Mouse (Mus musculus) forelimb bud, embryonic 11.5 days (tissue): ENCODE measurements at regions not wholly inside any gene's neighbourhood (a gene's known extent, or its start where the extent isn't known, plus 50 kb on each side); places are given as distances from the start of the nearest gene placed in this dataset.

Source experiments
- DNase-seq: peaks from one replicate; pipeline ENCODE4 v3.0.0-alpha.2; 2012; ENCODE audit warnings: low read depth, low spot score

DNA sequence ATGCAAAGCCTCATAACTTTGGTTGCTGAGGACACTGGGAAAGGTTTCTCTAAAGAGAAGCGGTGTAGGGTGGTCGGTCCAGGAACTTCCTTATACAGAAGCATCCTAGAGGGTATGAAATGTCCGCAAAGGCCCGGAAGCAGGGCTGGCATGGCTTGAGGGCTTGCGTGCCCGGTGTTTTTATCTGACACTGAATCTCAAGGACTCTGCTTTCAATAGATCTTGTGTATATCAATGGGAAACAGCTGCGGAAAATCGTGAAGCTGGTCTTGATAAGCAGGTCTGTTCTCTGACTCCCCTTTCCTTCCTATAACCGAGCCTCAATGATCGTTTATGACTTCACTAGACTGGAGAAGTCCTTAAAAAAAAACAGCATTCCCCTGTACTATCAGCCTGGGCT, 580.4 kb upstream of the Gm19410 start:
- no peak for DNase-seq

DNA sequence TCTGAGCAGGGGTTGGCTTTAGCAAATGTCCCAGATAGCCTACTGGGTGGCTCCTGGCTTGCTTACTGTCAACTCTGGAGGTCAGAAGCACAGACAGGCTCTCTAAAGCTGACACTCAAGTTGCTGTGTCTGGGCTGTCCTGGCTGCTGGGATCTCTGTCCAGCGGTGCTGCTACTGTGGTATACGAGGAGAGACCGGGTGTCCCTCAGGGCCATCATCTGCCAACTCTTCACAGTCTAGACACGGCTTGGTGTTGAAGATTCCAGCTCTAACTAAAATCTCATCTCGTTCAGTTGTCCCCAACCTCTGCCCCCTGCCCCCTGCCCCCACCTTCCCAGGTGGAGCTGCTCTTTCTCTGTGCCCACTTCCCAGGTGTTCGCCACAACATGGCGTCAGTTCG, 577.1 kb upstream of the Gm19410 start:
- no peak for DNase-seq

DNA sequence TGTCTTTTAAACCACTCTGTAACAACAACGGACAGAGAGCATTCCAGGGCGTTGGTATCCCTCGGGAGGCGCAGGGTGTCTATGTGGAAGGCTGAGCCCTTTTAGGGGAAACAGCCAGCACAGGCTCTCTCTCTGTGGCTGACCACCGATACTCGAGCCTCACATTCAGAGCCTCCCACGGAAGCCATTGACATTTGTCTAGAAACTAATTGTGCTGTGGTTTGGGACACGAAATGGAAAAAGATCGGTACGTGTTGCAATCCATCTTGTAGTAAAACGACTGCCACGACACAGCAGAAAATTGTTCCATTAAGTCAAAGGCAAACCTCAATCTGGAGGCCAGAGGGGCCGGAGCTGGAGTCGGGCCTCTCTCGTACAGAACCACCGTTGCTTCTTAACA, 575.9 kb upstream of the Gm19410 start:
- DNase-seq: no peak

DNA sequence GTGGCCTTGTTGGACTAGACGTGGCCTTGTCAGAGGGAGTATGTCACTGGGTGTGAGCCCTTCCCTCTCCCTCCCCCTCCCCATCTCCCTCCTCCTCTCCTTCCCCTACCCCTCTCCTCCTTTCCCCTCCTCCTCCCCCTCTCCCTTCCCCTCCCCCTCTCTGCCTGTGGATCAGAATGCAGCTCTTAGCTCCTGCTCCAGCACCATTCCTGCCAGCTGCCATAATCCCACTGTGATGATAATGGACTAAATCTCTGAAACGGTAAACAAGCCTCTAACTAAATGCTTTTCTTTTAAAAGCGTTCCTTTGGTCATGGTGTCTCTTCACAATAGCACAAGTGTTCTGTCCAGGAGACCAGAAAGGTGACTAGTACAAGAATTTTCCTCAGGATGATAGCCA, 573.1 kb upstream of the Gm19410 start:
- DNase-seq: no peak

DNA sequence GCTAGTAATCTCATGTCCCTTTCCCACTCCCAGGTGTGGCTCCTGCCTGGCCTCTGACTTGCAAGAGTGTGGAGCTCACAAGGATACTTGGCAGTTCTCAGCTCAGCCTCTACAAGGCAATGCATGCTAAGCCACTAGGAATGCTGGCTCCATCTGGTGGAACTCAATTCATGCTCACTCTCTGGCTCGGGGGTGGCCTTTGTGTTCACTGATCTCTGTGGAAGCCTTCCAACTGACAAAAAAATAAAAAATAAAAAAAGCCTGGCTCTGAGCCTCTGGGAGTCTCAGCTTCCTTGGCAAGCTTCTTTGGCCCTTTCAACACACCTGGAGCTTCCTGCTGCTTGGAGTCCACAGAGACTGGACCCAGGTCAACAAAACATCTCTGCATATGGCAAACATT, 571.8 kb upstream of the Gm19410 start:
- no peak for DNase-seq

DNA sequence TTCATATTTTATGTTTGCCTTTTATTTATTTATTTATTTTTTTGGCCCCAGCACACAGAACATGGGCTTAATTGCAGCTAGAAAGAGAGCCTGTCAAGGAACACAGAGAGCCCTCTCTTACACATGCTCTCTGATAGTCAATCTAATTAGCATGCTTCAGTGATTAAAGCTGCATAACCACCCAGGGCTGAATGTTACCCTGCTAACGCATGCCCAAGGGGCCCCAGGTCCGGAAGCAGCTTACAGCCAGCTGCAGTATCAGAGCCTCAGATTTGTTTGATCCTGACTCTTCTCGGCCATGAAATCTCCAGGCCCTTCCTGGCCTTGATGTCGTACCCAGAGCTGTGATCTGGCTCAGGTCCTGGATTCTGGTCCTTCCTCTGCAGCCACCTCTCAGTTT, 569.4 kb upstream of the Gm19410 start:
- DNase-seq: no peak

DNA sequence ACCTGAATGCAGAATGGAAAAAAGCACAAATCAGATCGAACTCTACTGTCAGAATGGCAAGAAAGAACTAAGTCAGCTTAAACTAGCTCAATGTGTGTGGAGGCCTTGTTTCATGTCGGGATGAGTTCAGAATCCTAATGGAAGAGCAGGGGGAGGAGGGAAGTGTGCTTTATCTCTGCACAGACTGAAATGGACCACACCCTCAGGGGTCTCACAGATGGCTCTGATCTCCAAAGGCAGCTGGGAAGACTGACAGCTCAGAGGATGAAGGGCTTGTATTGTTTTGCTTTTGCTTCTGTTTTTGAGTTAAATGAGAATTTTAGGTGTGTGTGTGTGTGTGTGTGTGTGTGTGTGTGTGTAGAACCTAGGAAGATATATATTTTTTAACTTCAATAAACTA, 566.8 kb upstream of the Gm19410 start:
- no peak for DNase-seq

DNA sequence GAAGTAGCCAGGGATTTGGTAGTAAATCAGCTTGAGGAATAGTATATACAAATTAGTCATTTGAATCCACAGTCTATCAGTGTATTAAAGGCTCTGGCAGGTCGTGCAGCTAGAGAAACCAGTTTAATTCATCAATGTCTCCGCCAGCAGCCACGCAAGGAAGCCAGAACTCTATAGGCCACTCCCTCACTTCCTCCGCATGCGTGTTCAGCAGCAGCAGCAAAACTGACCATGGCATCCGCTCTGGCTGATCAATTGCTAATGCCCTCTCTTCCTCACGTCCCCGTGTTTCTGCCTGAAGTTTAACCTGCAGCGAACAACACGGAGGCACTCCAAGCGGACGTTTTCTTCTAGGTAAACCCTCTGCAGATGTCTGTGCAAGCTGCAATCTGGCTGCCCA, 564.2 kb upstream of the Gm19410 start:
- no peak for DNase-seq

DNA sequence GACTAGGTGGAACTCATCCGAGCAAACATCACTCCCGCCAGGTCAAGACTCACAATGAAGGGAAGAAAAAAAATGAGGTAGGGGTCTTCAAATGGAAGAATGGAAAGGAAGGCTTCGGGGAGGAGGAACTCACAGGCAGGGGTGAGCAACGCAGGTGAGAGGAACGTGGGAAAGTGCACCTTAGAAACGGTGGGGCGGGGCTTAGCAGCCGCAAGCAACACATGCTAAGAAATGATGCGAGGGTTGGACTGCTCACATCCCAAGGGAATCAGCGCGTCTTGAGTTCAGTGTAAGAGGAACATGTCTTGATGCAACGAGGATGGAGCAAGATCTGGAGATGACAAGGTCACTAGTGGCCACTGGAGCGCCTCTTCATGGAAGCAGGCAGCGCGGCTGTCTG, 560.6 kb upstream of the Gm19410 start:
- DNase-seq: no peak

DNA sequence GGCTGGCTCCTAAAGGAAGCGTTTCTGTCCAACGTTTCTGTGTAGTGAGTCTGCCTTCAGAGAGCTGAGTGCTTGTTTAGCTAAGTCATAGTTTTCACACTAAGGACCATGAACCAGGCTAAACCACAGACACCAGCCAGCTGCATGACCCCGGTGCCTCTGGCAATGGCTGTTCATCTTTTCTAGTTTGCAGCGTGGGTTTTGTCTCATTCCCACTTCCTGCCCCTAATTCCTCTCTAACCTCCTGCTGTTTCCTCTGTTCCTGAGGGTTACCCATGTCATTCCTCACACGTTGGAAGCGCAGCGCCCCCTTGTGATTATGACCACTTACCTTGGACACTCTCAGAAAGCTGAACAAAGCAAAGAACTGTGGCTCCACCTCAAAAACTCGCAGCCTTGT, 560.1 kb upstream of the Gm19410 start:
- peak; percentile 44 for DNase-seq

DNA sequence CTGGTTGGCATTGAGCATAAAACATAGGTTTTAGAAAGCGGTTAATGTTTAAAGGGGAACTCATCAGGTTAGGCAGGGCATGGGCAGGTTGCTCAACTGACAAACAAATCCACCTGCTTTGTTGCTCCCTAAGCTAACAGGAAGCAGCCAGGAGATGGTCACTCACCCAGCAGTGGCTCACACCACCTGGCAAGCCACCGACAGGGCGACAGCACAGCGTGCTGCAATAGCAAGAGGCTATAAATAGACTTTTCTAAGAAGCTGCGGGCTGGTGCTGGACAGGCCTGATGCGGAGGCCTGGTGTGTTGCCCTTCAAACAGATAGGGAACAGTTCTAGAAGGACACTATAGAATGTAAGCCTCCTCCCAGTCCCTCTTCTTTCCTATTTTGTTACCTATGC, 559.3 kb upstream of the Gm19410 start:
- DNase-seq: no peak

DNA sequence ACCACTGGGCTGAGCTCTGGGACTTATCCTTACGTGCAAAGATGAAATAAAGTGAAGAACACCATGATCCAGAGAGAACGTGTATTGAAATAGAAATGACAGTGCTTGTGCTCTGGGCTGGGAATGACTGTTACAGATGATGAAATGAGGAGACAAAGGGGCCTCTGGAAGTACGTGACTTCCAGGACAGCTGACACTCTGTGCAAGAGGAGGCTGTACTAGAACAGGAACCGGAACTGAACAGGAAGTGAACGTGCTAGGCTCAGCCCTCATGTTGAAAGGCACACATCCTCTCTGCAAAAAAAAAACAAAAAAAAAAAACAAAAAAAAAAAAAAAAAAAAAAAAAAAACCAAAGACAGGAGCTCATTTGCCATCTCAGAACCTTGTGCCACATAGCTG, 557.2 kb upstream of the Gm19410 start:
- no peak for DNase-seq

DNA sequence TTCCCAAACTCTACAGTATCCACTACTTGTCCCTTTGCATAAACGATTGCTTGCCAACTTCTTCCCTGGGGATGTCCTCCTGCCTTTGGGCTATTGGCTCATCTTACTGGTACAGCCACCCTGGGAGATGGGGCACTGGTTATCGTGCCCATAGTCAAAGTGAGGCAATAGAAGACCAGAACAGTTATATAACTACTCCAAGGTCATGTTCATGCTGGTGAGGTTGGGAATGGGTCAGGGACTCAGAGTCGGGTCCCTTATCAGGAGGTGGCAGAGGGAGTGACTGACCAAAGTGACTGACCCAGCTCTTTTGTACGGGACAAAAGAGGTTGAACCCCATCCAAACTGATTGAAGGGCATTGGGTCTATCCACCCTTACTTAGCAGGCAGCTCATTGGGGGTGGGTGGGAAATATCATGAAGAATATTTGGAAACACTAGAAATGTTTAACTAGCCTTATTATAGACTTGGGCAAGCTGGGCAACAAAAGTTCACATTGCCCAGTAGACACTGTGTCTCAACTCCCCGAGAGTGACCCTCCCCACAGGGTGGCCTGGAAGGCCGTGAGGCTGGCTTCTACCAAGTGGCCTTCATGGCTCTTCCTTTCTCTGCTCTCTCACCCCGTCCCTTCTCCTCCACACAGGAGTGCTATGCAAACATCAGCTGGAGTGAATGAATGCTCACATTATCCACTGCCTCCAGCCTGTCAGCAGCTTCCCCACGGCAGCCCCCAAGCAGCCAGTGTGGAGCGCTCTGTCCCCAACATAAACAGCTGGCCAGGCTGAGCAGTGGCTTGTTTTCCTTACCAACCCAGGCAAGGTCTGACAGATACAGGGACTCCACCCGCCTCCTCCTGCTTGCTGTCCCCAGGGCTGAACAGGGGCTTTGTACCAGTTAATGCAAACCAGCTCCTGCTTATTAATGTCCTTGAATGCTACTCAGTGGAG, 553.8 kb upstream of the Gm19410 start:
- peak; percentile 43 for DNase-seq

DNA sequence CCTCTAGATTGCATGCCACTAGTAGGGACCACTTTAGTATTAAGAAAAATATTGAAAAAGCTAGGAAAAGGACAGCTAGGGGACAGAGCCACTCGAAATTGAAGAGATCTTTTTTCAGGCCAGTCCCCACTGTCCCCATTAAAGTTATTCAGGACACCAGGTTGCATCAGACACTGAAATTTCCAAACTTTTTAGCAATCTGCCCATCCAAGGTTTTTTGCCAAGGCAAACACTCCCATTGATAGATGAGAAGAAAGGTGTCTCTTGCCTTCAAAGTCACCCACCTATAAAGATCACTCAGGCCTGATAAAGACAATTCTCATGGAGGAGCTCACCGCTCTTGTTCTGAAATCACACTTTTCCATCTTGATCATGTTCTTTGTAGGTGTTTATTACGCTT, 552.1 kb upstream of the Gm19410 start:
- no peak for DNase-seq

DNA sequence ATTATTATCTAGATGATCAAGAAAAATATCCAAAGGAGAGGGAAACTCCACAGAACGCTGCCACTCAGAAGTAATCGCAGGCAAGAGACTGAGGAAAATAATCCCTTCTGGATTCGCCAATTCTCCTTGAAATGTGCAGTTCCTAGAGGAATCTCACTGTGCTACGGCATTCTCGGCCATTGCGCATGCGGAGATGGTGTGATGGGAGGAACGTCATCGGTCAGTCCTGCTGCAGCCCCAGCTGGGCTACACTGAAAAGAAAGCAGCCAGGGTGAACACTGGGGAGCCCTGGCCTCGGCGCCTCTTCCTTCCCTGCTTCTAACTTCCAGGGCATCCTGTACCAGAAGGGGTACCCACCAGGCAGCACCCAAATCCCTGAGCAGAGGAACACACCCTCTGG, 548.0 kb upstream of the Gm19410 start:
- no peak for DNase-seq

DNA sequence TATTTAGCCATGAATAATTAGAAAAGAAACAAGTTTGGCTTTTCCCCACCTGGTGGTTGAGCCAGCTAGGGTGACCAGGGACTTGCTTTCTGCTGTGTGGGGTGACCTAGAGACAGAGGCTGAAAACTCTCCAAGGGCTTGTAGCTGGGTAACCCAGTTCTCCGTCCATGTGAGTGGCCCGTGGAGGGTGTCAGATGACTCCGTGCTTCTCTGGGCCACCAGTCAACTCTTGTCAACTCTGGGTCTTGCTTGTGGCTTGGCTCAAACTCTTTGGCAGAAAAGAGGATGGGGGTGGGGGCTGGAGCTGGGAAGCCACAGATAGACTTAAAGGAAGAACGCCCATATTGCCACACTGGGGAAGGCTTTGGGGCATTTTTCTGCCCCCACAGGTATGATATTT, 547.3 kb upstream of the Gm19410 start:
- no peak for DNase-seq

DNA sequence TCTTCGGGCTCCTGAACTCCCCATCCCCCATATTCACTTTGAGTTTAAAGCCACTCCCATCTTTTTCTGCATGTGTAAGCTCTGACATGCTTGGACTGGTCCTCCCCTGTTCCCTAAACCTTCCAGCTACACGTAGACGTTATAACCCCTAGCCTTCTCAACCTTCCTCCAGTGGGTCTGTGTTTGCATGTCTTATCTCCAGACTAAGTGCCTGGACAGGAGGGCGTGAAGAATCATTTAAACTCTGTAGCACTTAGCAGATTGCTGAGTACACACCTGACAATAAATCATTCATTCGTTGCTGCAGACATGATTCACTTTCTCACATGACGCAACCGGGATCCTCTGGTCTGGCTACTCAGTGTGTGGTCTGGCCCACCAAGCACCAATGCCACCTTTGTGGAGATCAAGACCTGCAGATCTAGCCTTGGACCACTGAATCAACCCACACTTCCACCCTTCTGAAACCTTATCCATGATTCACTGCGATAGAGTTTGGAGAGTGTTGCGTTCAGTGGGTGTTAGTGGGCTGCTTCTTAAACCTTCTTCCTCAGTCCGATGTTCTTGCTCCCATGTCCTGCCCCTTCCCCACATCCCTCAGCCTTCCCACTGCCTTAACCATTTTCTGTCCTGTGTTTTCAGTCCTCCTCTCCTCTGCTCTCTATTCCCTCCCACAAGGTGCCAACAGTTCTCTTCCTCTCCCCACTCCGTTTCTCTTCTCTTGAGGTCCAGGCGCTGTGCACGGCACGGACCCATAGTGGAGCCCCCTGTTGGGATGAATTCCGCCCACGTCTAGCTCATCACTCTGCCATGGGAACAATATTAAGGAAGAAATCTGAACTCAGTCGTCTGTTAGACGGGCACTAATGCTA, 541.3 kb upstream of the Gm19410 start:
- no peak for DNase-seq

DNA sequence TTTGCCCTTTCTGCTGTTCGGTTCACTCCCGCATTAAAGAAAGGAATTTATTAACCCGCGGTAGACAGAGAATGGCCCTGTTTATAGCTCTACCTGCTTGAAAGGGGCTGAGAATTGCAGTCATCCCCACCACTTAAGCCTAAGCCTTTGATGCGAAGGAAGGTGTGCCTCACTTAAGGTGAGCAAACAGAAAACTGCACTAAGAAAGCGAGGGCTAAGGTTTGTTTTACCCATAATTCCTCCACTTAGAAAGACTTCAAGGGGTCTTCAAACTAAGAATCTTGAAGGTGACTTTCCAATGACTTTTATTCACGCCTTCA, 540.7 kb upstream of the Gm19410 start:
- no peak for DNase-seq

DNA sequence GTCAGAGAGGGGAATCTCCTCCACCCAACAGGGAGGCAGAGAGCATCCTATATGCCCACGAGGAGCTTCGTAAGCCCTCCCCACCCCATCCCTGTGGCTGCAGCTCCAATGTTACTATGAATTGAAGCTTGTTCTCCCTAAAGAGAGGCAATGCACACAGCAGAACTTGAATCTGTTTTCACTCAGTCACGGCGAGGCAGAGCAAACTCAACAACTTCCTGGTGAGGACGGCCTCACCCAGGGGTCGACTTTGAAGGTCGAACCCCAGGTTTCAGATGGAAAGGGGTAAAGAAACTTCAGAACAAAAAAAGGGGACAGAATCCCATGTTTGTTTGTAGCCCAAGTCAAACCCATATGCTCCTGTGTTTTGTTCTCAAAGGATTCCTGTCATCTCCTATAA, 538.5 kb upstream of the Gm19410 start:
- peak; percentile 49 for DNase-seq

DNA sequence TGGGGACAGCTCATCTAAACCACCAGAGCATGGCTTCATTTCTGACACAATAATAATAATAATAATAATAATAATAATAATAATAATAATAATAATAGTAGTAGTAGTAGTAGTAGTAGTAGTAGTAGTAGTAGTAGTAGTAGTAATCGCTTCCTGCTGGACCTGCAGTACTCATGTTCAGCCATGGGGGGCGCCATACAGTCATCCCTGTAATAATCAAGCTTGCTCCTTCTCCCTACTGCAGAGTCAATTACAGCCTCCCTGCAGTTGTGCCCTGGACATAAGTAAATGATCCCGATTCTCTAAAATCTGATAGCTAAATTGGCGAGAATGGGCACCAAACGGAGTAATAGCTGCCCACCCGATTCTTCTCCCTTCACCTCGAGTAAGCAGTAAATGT, 537.1 kb upstream of the Gm19410 start:
- no peak for DNase-seq

DNA sequence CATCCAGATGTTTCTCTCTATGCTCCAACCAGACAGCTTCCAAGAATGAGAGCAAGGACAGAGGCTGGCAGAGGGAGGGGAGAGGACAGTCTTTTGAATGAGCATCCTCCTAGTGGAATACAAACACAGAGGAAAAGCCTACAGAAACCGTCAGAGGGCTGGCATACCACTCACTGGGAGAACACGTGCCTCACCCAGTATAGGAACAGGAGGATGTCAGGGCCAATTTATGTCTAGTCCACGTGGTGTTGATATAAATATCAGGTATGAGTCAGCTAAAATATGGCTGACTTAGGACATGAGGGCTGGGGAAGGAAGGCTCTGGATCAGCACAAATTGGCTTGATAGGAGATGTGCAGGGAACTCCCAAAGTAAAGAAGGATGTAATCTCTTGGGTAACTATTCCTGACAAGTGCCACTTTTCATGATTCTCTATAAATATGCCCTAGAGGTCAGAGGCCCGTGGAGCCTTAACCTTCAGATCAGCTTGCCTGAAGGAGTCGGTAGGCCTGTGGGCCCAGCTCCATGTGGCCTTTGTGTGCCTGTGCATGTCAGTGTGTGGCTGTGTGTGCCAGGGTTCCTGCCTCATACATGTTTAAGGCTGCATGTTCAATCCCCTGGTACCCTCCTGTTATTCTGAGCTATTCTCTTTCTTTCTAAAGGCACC, 531.9 kb upstream of the Gm19410 start:
- no peak for DNase-seq

DNA sequence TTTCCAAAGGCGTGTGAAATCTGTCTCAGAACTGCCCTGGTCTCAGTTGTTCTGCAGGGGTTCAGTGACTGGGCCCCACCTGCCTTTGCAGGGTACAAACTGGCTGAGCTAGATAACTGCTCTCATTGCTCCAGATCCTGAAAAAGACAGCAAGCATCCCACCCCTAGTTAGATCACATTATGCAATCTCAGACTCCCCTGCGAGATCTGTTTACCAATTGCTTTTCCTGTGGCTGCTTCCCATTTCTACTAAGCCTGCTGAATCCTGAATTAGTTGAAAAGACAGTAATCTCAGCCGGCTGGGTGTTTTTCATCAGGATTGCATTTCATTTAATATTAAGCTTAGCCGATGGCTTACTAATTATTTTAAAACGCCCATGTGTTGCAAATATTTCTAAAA, 531.2 kb upstream of the Gm19410 start:
- no peak for DNase-seq
